Comparison of ENCODE assay signal across 8 mouse cellular contexts in the genomic region with DNA sequence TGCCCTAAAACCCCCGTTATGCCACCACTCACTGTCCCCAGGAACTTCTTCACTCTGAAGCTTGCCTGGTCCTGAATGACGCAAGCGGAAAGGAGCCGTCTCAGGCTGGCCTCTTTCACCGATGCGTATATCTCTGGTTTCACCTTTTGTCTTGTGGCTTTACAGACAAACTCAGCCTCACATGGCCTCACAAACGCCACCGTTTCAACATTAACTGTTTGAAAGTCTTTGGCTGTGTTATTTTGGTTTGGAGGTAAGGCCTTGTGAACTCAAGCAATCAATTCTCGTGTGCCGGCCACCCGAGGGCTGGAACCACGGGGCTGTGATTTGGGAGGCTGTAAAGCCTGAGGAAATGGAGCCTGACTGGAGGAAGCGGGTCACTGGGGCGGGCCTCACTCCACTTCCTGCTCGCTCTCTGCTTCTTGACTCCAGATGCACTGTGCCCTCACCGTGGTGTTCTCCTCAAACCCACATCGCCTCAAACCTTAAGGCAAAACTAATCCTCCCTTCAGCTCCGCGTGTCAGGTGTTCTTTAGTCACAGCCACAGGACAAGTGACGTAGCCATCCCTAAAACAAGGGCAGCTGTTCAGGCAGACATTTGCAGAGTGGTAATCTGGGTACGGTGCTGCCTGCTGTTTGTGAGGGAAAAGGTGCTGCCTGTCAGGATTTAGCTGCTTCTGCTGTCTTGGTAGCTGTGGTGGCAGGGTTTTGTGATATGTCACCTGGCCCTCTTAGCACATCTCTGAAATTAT.
DNase-seq lines count a peak whose midpoint lies in the region; ATAC-seq lines count a peak whose summit lies in the region.

No protein-coding gene starts in this region.

- H3K9me3 ChIP-seq in embryonic facial prominence, embryonic 11.5 days (replicated peaks; ENCODE audit: control insufficient read depth, low read length), result no peaks in the 10 kb centered on the region
- H3K9me3 ChIP-seq in hindbrain, embryonic 14.5 days (ENCODE audit: control insufficient read depth, low read length), result no peaks in the 10 kb centered on the region
- no peaks in the 10 kb centered on the region for H3K9me3 ChIP-seq in liver, embryonic 11.5 days (ENCODE audit: control insufficient read depth, low read length)

- H3K4me1 ChIP-seq in embryonic facial prominence, embryonic 11.5 days (ENCODE audit: control insufficient read depth, insufficient read depth, low read length), result peaks cover 6% of the 10 kb centered on the region
- H3K4me1 ChIP-seq in hindbrain, embryonic 14.5 days (replicated peaks; ENCODE audit: control insufficient read depth, insufficient read depth, low read length), result peaks cover 72% of the 10 kb centered on the region
- no peaks in the 10 kb centered on the region for H3K4me1 ChIP-seq in liver, embryonic 11.5 days (replicated peaks; ENCODE audit: control insufficient read depth, insufficient read depth, low read length)

- ATAC-seq in activated CD4-positive, CD25-positive, alpha-beta regulatory T cell, adult 4 months, result peak; percentile 90
- ATAC-seq in embryonic facial prominence, embryonic 11.5 days (replicated peaks; ENCODE audit: insufficient number of reproducible peaks, low FRiP score, low TSS enrichment, low read depth), result no peak
- no peak for ATAC-seq in hindbrain, embryonic 14.5 days (ENCODE audit: low FRiP score)
- no peak for ATAC-seq in liver, embryonic 11.5 days (replicated peaks; ENCODE audit: low FRiP score)
- peak; percentile 94 for ATAC-seq in monocyte, adult 5-6 weeks (replicated peaks; ENCODE audit: insufficient number of reproducible peaks, low FRiP score, low TSS enrichment, poor library complexity, severe bottlenecking)

- H3K36me3 ChIP-seq in embryonic facial prominence, embryonic 11.5 days (replicated peaks; ENCODE audit: control insufficient read depth, insufficient read depth, low read depth, low read length), result no peaks in the 10 kb centered on the region
- peaks cover 1% of the 10 kb centered on the region; the same call in 1 of the 2 replicates for H3K36me3 ChIP-seq in hindbrain, embryonic 14.5 days (replicated peaks; ENCODE audit: control insufficient read depth, insufficient read depth)
- H3K36me3 ChIP-seq in liver, embryonic 11.5 days (ENCODE audit: control insufficient read depth, insufficient read depth, low read length), result no peaks in the 10 kb centered on the region

- H3K9ac ChIP-seq in embryonic facial prominence, embryonic 11.5 days (replicated peaks; ENCODE audit: low read length), result no peak overlapping the region
- H3K9ac ChIP-seq in hindbrain, embryonic 14.5 days, result no peak overlapping the region; the same call in 1 of the 2 replicates
- no peak overlapping the region for H3K9ac ChIP-seq in liver, embryonic 11.5 days (ENCODE audit: low read depth, low read length)

- no peak overlapping the region for H3K27ac ChIP-seq in embryonic facial prominence, embryonic 11.5 days (replicated peaks; ENCODE audit: low read depth, low read length)
- peak overlapping the region; percentile 77 for H3K27ac ChIP-seq in hindbrain, embryonic 14.5 days
- H3K27ac ChIP-seq in liver, embryonic 11.5 days (ENCODE audit: low read depth, low read length), result no peak overlapping the region

- 54% methylated on average over 21 of the region's 21 CpGs for WGBS in embryonic facial prominence, embryonic 11.5 days
- WGBS in hindbrain, embryonic 14.5 days, result 54% methylated on average over 21 of the region's 21 CpGs
- 34% methylated on average over 21 of the region's 21 CpGs for WGBS in liver, embryonic 11.5 days

- H3K4me3 ChIP-seq in embryonic facial prominence, embryonic 11.5 days (ENCODE audit: low read depth, low read length), result no peak overlapping the region
- H3K4me3 ChIP-seq in hindbrain, embryonic 14.5 days (replicated peaks; ENCODE audit: low read length), result no peak overlapping the region
- no peak overlapping the region for H3K4me3 ChIP-seq in liver, embryonic 11.5 days (ENCODE audit: low read depth, low read length)

- no peaks in the 10 kb centered on the region for H3K27me3 ChIP-seq in embryonic facial prominence, embryonic 11.5 days (ENCODE audit: control insufficient read depth, insufficient read depth, low read length)
- no peaks in the 10 kb centered on the region for H3K27me3 ChIP-seq in hindbrain, embryonic 14.5 days (ENCODE audit: control insufficient read depth, insufficient read depth, low read length)
- H3K27me3 ChIP-seq in liver, embryonic 11.5 days (replicated peaks; ENCODE audit: control insufficient read depth, insufficient read depth, low read length), result no peaks in the 10 kb centered on the region

- DNase-seq in embryonic facial prominence, embryonic 11.5 days (ENCODE audit: low spot score), result peak; percentile 51
- no peak for DNase-seq in hindbrain, embryonic 14.5 days (ENCODE audit: low spot score)
- no peak for DNase-seq in liver, embryonic 11.5 days (ENCODE audit: low spot score)
- DNase-seq in thymus, postnatal 14 days, result peak; percentile 84
- no peak for DNase-seq in layer of hippocampus, postnatal 14 days (ENCODE audit: low spot score in 2 of 2)
- DNase-seq in urinary bladder, postnatal 36 days (ENCODE audit: low spot score in 2 of 2), result no peak

- no peak overlapping the region for H3K4me2 ChIP-seq in embryonic facial prominence, embryonic 11.5 days (ENCODE audit: low read depth, low read length)
- no peak overlapping the region for H3K4me2 ChIP-seq in hindbrain, embryonic 14.5 days (replicated peaks)
- peak overlapping the region; percentile 28; the same call in 1 of the 2 replicates for H3K4me2 ChIP-seq in liver, embryonic 11.5 days

Comparison
In these comparisons a context has a peak if more than half of its experiments do, and no peak if none do; other contexts are left out.
1. ATAC-seq: peak in activated CD4-positive, CD25-positive, alpha-beta regulatory T cell, adult 4 months (single experiment) and monocyte, adult 5-6 weeks (single experiment); none in embryonic facial prominence, embryonic 11.5 days (single experiment), hindbrain, embryonic 14.5 days (single experiment) and liver, embryonic 11.5 days (single experiment).
2. DNase-seq: peak in embryonic facial prominence, embryonic 11.5 days (single experiment) and thymus, postnatal 14 days (single experiment); none in hindbrain, embryonic 14.5 days (single experiment), liver, embryonic 11.5 days (single experiment), layer of hippocampus, postnatal 14 days (0 of 2) and urinary bladder, postnatal 36 days (0 of 2).